Mouse (Mus musculus) layer of hippocampus, adult 11-12 months (tissue): ENCODE results near the gene Zfp169.
"Not testable (repeated sequence)": the region's sequence is repeated elsewhere in the genome, so short reads cannot be mapped to it uniquely, and the experiment has no call there.

Experiments
- DNase-seq: peaks from one replicate; pipeline ENCODE4 v3.0.0; 2022; ENCODE audit warnings: low spot score

The Zfp169 gene

DNA sequence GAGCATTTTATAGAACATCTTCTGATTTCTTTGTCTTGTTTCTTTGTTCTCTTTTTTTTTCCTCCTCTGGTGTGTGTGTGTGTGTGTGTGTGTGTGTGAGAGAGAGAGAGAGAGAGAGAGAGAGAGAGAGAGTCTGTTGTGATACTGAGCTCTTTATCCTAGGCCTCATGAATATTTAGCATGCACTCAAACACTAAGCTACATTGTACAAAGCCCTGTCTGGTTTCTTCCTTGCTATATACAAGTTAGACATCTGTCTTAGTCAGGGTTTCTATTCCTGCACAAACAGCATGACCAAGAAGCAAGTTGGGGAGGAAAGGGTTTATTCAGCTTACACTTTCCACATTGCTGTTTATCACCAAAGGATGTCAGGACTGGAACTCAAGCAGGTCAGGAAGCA is 5.9 kb upstream of the Zfp169 start:
- DNase-seq: not testable (repeated sequence)

DNA sequence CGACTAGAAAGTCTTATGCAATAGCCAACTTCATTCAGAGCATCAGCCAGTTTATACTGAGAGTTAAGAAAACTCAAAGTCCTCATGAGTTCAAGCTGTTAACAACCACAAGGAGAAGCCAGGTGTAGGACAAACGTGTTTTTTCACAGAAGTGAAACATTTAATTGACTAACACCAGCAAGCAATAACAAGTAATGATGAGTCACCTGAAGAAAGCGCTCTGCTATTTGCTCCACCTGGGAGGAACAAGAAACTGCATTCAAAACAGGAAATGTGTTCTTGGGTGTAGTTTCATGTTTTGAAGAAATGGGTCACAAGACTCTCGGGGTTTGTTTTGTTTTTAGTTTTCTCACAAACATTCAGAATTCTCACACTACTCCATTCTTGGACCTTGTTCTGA is 2.6 kb upstream of the Zfp169 start:
- DNase-seq: no peak

DNA sequence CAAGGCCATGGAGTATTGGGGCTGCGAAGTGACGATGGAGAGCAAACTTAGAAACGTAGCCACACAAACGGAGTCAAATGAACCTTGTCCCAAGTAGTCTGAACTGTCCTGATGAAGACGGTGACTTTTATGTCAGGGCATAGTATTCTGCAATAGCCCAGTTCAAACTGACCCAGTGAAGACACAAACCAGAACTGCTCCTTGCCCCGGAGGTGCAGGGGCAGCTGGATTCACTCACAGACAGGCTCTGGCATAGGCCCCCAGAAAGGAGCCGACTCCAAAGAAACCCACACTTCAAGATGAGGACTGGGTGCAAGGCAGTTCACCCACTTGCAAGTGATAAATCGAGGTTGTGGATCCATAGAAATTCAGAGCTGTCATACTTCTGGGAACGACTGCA is 4.6 kb downstream of the Zfp169 start:
- no peak for DNase-seq

DNA sequence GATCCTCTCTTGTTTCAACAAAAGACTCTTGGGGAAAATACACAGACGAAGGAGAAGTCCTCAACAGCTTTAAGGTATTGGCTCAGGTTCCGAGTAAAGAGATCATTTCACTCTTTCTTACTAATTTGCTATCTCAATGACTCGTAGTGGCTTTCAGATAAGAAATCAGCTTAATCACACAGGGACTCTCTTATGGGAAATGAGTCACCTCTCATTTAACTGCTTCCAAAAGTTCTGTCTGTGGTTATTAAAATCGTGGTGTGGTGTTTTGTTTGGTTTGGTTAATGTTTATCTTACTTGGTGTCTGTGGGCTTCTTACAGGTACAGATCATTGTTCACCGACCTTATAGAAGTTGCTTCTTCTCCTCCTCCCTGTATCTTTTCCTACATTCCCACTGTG is 10.8 kb downstream of the Zfp169 start:
- no peak for DNase-seq

DNA sequence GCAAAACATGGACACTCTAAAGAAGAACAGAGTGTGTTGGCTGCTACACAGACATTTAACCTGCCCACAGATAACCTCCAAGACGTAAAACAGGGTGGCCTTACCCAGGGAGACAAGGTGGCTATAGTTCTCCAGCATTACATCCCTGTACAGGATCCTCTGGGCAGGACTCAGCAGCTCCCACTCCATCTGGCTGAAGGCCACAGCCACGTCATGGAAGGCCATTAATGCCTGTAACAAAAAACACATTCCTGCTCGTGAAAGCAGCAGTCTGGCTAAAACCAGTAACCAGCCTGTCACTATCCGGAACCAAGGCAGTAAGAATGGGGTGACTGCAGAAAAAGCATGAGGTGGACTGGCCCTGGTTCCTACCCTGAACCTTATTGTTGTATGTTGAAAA is 14.6 kb downstream of the Zfp169 start:
- no peak for DNase-seq

DNA sequence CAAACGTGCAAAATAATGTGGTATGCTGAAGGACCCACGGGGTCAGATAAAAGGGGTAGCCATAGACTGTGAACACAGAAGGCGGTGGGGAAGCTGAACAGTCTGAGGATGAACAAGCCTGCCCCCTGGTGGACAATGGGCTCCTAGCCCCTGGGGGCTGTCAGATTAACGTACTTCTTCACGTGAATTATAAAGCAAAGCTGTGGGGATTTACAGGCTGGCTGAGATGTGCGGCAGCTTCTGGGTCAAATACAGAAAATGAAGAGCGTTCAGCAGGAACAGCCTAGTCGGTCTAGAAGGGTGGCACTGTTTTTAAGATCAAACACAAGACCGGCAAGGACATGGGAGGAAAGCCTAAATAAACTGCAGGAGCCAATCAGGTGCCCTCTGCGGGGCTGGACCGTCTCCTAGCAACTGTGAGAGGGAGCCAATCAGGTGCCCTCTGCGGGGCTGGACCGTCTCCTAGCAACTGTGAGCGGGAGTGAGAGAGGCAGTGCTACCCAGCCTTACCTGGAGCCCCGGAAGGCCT is 15.5 kb downstream of the Zfp169 start:
- DNase-seq: peak; percentile 81

DNA sequence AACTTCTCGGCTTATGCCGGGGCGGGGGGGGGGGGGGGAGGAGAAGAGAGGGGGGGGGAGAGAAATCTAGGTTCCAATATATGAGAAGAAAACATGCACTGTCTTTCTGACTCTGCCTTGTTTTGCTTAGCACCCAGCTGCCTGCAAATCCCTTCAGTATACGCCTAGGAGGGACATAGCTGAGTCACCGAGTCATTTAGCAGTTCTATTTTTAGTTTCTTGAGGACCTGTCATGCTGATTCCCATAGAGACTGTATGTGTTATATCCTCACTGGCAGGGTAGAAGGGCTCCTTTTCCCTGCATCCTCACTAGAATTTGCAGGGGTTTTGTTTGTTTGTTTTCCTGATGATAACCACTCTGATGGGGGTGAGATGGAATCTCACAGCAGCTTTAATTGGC is 20.1 kb downstream of the Zfp169 start:
- no peak for DNase-seq

DNA sequence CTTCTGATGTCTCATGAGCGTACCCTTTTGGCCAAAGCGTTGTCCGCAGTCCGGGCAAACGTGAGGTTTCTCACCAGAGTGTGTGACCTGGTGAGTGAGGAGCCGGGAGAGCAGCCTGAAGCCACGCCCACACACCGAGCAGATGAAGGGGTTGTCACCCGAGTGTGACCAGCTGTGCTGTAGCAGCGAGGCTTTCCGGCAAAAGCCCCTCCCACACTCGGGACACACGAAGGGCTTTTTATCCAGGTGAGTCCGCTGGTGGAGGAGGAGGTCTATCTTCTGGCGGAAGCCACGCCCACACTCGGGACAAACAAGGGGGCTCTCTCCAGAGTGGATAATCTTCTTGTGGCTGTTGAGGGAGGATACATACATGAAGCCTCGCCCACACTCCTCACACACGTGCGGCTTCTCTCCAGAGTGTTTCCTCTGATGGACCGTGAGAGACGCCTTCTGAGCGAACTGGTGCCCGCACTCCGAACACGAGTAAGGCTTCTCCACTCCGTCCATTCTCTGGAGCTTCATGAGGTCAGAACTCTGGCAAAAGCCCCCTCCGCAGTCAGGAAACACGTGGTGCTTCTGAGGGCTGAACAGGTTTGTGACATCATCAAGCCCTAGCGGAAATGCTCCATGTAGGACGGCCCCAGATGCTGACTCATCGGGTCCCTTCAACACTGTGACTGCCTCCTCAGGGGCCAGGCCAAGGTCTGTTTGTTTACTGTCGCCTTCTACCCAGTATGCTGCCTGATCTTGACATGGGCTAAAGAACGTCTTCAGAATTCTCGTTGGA is 22.7 kb downstream of the Zfp169 start:
- DNase-seq: no peak

DNA sequence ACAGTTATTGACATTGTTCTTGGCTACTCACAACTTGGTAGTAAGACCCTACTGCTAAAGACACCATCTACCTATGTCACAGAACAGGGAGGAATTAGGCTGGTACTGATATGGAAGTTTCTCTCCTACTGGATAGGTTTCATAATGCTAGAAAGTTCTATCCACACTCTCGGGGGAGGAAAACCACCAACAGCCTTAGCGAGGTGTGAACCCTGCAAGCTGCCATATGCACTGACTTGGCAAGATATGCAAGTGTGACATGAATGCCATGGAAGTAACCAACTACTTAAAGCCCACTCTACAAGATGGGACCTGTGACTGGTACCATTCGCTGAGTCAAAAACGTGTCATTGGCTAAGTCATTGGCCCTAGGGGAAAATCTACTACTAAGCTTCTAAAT is 29.6 kb downstream of the Zfp169 start:
- DNase-seq: no peak

DNA sequence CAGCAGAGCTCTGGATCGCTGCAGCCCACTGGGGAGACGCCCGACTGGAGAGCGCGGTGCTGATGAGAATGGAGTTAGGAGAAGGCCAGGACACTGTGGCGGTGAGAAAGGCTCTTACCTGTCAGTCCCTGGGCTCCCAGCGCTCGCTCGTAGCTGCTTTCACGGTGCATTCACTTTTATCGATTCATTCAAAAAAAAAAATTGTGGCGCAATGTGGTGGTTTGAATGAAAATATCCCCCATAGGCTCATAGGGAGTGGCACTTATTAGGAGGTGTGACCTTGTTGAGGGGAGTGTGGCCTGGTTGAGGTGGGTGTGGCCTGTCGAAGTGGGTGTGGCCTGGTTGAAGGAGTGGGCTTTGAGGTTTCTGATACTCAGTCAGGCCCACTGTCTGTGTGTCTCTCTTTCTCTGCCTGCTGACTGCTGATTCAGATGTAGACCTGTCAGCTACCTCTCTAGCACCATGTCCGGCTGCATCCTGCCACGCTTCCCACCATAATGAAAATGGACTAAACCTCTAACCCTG is 44.5 kb downstream of the Zfp169 start:
- DNase-seq: no peak

DNA sequence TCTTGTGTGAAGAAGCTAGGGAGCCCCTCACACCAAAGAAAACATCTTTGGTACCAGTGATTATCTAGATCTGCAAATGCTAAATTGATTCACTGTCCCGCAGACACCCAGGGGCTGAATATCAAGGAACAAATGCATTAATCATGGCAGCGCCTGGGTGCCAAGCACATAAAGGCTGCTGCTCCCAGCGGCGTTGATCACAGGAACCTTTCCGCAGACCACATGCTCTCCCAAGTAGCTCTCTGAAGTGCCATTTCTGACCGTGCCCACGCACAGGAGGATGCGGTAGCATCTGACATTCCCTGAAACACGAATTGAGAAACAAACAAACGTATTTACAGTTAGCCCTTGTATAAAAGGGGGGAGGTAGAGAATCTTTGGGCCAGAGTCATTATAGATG is 47.1 kb downstream of the Zfp169 start:
- no peak for DNase-seq

DNA sequence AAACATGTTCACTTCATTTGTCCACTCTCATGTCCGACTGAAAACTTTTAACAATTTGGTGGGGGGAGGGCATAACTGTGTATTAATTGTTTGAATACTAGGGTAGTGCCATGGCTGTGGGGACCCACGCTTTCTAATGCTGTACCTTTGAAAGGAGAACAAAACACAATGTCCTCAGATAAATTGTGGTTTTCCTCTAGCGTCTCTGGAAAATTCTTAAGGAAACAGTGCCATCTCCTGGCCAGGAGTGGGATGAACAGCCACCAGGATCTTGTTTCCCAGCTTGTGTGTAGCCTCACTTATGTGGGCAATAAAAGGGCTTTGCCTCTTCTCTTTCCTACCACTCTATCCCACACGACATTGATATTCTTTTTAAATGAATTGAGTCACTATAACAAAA is 49.1 kb downstream of the Zfp169 start:
- peak; percentile 81 for DNase-seq

DNA sequence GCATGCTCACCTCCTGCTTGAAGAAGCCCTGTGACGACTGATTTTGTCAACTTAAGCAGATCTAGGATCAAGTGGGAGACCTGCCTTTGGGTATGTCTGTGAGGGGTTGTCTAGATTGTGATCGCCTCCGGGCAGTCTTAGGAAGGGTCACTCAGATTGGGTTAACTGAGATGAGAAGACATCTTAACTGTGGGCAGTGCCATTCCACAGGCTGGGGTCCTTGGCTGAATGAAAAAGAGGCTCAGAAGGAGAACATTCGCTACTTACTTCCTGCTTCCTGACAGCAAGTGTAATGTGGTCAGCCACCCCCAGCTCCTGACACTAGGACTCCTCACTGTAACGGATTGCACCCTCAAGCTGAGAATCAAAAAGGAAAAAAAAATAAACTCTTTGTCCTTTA is 54.0 kb downstream of the Zfp169 start:
- no peak for DNase-seq

DNA sequence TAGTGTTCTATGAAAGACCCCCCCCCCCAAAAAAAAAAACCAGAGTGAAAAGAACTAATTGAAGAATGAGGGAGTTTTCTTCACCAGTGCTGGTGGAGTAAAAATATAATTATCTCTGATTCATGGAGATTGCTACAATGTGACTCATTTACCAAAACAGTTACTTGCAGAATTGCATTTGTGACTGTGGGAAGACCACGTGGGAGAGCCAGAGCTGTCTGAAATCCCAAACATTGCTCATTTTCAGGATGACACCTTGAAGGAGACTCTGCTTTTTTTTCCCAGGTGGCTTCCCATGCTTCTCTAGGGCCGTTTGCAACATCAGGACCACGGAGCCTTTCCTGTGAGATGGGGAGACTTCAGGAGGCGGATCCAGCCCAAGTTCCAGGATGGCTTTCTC is 65.1 kb downstream of the Zfp169 start:
- DNase-seq: no peak

DNA sequence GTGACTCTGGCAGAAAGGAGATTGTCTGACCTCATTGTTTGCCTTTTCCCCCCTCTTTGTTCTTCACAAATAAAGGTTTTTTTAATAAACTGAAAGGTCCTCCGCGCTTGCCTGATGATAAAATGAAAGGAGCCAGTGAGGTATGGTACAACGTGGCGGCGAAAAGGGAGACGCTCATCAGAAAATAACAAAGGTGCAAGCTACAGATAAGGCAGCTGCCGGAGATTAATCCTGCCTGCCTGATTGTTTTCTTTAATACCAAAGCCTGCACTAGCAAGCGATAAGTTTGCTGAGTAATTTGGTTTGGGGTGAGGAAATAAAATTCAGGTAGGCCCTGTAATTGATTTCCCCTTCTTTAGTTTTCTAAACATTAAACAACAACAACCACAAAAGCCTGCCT is 69.3 kb downstream of the Zfp169 start:
- no peak for DNase-seq

DNA sequence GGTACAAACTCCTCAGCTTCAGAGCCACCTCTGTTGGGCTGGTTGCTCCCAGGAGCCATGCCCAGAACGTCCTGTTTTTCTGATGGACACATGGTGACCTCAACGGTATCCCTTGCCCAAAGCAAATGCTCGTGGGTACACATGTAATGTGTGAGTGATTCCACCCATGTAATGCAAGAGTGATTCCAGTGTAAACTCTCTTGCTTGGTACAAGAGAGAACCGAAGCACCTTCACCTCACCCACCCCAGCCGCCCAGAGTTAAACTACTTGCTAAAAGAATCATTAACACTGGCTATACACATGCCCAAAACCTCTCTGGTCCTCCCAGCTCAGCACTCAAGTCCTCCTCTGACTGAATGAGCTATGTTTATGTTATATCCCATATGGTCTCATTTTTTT is 74.9 kb downstream of the Zfp169 start:
- DNase-seq: no peak
